Mouse (Mus musculus): Measurements from ENCODE around the gene Tnfaip1. TPM values are rescaled to one million over a fixed set of nuclear protein-coding genes. Genes with fewer than 3 reads are reported as not detected.

The Tnfaip1 gene
- polyA plus RNA-seq, 1 experiment from 2014 or later = 82.9 TPM

GRCm38 (mm10) chr11:78567614-78568013 lies 31.5 kb upstream of the Tnfaip1 start:
- Histone ChIP-seq H3K4me1 (ENCODE audit: control insufficient read depth, insufficient read depth, low read length) (no peaks in the 10 kb centered on the region), H3K9ac (replicated peaks; ENCODE audit: low read depth, low read length) (no peak overlapping the region), H3K4me2 (replicated peaks; ENCODE audit: low read depth, low read length) (no peak overlapping the region), H3K27me3 (ENCODE audit: control insufficient read depth, insufficient read depth, low read length) (no peaks in the 10 kb centered on the region), H3K9me3 (ENCODE audit: control insufficient read depth, low read depth, low read length) (no peaks in the 10 kb centered on the region), H3K4me3 (ENCODE audit: low read depth, low read length) (no peak overlapping the region), H3K27ac (ENCODE audit: low read length) (no peak overlapping the region), H3K36me3 (ENCODE audit: control insufficient read depth, insufficient read depth, low read length) (peaks cover 4% of the 10 kb centered on the region; the same call in 1 of the 2 replicates)
- no peak for ATAC-seq (ENCODE audit: insufficient number of reproducible peaks, insufficient read depth, low FRiP score, low read depth)
- WGBS = 91% methylated on average over 6 of the region's 6 CpGs

- no peak for ATAC-seq (ENCODE audit: insufficient number of reproducible peaks, insufficient read depth, low FRiP score, low read depth)
- Histone ChIP-seq H3K36me3 (ENCODE audit: control insufficient read depth, insufficient read depth, low read length) (peaks cover 4% of the 10 kb centered on the region; the same call in 1 of the 2 replicates), H3K4me1 (ENCODE audit: control insufficient read depth, insufficient read depth, low read length) (no peaks in the 10 kb centered on the region), H3K9me3 (ENCODE audit: control insufficient read depth, low read depth, low read length) (no peaks in the 10 kb centered on the region), H3K27me3 (ENCODE audit: control insufficient read depth, insufficient read depth, low read length) (no peaks in the 10 kb centered on the region), H3K9ac (replicated peaks; ENCODE audit: low read depth, low read length) (no peak overlapping the region), H3K4me3 (ENCODE audit: low read depth, low read length) (no peak overlapping the region), H3K27ac (ENCODE audit: low read length) (no peak overlapping the region), H3K4me2 (replicated peaks; ENCODE audit: low read depth, low read length) (no peak overlapping the region)
- 46% methylated on average over 6 of the region's 6 CpGs for WGBS
Observed at GRCm38 (mm10) chr11:78566775-78567174, 30.6 kb upstream of the Tnfaip1 start.

GRCm38 (mm10) chr11:78560447-78560846 lies 24.3 kb upstream of the Tnfaip1 start:
- H3K9me3 ChIP-seq (ENCODE audit: control insufficient read depth, low read depth, low read length) = no peaks in the 10 kb centered on the region
- ATAC-seq (ENCODE audit: insufficient number of reproducible peaks, insufficient read depth, low FRiP score, low read depth) = 0 out of 2 replicates have a peak, but pooled peaks have one; percentile 42
- no peaks in the 10 kb centered on the region for H3K27me3 ChIP-seq (ENCODE audit: control insufficient read depth, insufficient read depth, low read length)
- H3K4me3 ChIP-seq (ENCODE audit: low read depth, low read length) = no peak overlapping the region
- H3K9ac ChIP-seq (replicated peaks; ENCODE audit: low read depth, low read length) = no peak overlapping the region
- H3K36me3 ChIP-seq (ENCODE audit: control insufficient read depth, insufficient read depth, low read length) = no peaks in the 10 kb centered on the region
- no peak overlapping the region for H3K4me2 ChIP-seq (replicated peaks; ENCODE audit: low read depth, low read length)
- H3K4me1 ChIP-seq (ENCODE audit: control insufficient read depth, insufficient read depth, low read length) = no peaks in the 10 kb centered on the region
- 16% methylated on average over 4 of the region's 4 CpGs for WGBS
- no peak overlapping the region for H3K27ac ChIP-seq (ENCODE audit: low read length)

GRCm38 (mm10) chr11:78557241-78557640 lies 21.1 kb upstream of the Tnfaip1 start:
- H3K9me3 ChIP-seq (ENCODE audit: control insufficient read depth, low read depth, low read length) = no peaks in the 10 kb centered on the region; the same call in 1 of the 2 replicates
- no peak overlapping the region for H3K4me3 ChIP-seq (ENCODE audit: low read depth, low read length)
- no peaks in the 10 kb centered on the region for H3K36me3 ChIP-seq (ENCODE audit: control insufficient read depth, insufficient read depth, low read length)
- H3K27ac ChIP-seq (ENCODE audit: low read length) = no peak overlapping the region
- ATAC-seq (ENCODE audit: insufficient number of reproducible peaks, insufficient read depth, low FRiP score, low read depth) = no peak
- H3K27me3 ChIP-seq (ENCODE audit: control insufficient read depth, insufficient read depth, low read length) = no peaks in the 10 kb centered on the region
- H3K9ac ChIP-seq (replicated peaks; ENCODE audit: low read depth, low read length) = no peak overlapping the region
- no peaks in the 10 kb centered on the region for H3K4me1 ChIP-seq (ENCODE audit: control insufficient read depth, insufficient read depth, low read length)
- 61% methylated on average over 8 of the region's 8 CpGs for WGBS
- H3K4me2 ChIP-seq (replicated peaks; ENCODE audit: low read depth, low read length) = no peak overlapping the region

GRCm38 (mm10) chr11:78556070-78556469 lies 19.9 kb upstream of the Tnfaip1 start:
- WGBS = 69% methylated on average over 4 of the region's 4 CpGs
- Histone ChIP-seq H3K4me3 (ENCODE audit: low read depth, low read length) (no peak overlapping the region), H3K36me3 (ENCODE audit: control insufficient read depth, insufficient read depth, low read length) (no peaks in the 10 kb centered on the region), H3K9me3 (ENCODE audit: control insufficient read depth, low read depth, low read length) (no peaks in the 10 kb centered on the region; the same call in 1 of the 2 replicates), H3K4me1 (ENCODE audit: control insufficient read depth, insufficient read depth, low read length) (no peaks in the 10 kb centered on the region), H3K4me2 (replicated peaks; ENCODE audit: low read depth, low read length) (no peak overlapping the region), H3K27me3 (ENCODE audit: control insufficient read depth, insufficient read depth, low read length) (no peaks in the 10 kb centered on the region), H3K9ac (replicated peaks; ENCODE audit: low read depth, low read length) (no peak overlapping the region), H3K27ac (ENCODE audit: low read length) (no peak overlapping the region)
- ATAC-seq (ENCODE audit: insufficient number of reproducible peaks, insufficient read depth, low FRiP score, low read depth) = no peak

- no peak overlapping the region for H3K9ac ChIP-seq (replicated peaks; ENCODE audit: low read depth, low read length)
- H3K4me1 ChIP-seq (ENCODE audit: control insufficient read depth, insufficient read depth, low read length) = no peaks in the 10 kb centered on the region
- no peak overlapping the region for H3K4me2 ChIP-seq (replicated peaks; ENCODE audit: low read depth, low read length)
- H3K27ac ChIP-seq (ENCODE audit: low read length) = peak overlapping the region; percentile 67; the same call in 1 of the 2 replicates
- ATAC-seq (ENCODE audit: insufficient number of reproducible peaks, insufficient read depth, low FRiP score, low read depth) = no peak
- H3K4me3 ChIP-seq (ENCODE audit: low read depth, low read length) = no peak overlapping the region
- no peaks in the 10 kb centered on the region for H3K27me3 ChIP-seq (ENCODE audit: control insufficient read depth, insufficient read depth, low read length)
- no peaks in the 10 kb centered on the region; the same call in 1 of the 2 replicates for H3K9me3 ChIP-seq (ENCODE audit: control insufficient read depth, low read depth, low read length)
- no peaks in the 10 kb centered on the region for H3K36me3 ChIP-seq (ENCODE audit: control insufficient read depth, insufficient read depth, low read length)
- 54% methylated on average over 3 of the region's 3 CpGs for WGBS
Observed at GRCm38 (mm10) chr11:78555623-78556022, 19.5 kb upstream of the Tnfaip1 start.

- 0 out of 2 replicates have a peak, but pooled peaks have one; percentile 8 for ATAC-seq (ENCODE audit: insufficient number of reproducible peaks, insufficient read depth, low FRiP score, low read depth)
- Histone ChIP-seq H3K9me3 (ENCODE audit: control insufficient read depth, low read depth, low read length) (no peaks in the 10 kb centered on the region; the same call in 1 of the 2 replicates), H3K27me3 (ENCODE audit: control insufficient read depth, insufficient read depth, low read length) (no peaks in the 10 kb centered on the region), H3K36me3 (ENCODE audit: control insufficient read depth, insufficient read depth, low read length) (no peaks in the 10 kb centered on the region), H3K4me3 (ENCODE audit: low read depth, low read length) (peak overlapping the region; percentile 65), H3K27ac (ENCODE audit: low read length) (peak overlapping the region; percentile 72; the same call in 1 of the 2 replicates), H3K4me1 (ENCODE audit: control insufficient read depth, insufficient read depth, low read length) (peaks cover 6% of the 10 kb centered on the region; the same call in 1 of the 2 replicates), H3K9ac (replicated peaks; ENCODE audit: low read depth, low read length) (0 out of 2 replicates have a peak overlapping the region, but pooled peaks have one; percentile 38), H3K4me2 (replicated peaks; ENCODE audit: low read depth, low read length) (peak overlapping the region; percentile 75)
- WGBS = 33% methylated on average over 6 of the region's 6 CpGs
Observed at GRCm38 (mm10) chr11:78551059-78551398, 14.9 kb upstream of the Tnfaip1 start.

- no peaks in the 10 kb centered on the region; the same call in 1 of the 2 replicates for H3K9me3 ChIP-seq (ENCODE audit: control insufficient read depth, low read depth, low read length)
- ATAC-seq (ENCODE audit: insufficient number of reproducible peaks, insufficient read depth, low FRiP score, low read depth) = peak; percentile 100
- peak within 1 kb of the TSS; percentile 63 for H3K9ac ChIP-seq (replicated peaks; ENCODE audit: low read depth, low read length)
- under 1% methylated on average over 60 of the region's 60 CpGs for WGBS
- peak within 1 kb of the TSS; percentile 65 for H3K4me3 ChIP-seq (ENCODE audit: low read depth, low read length)
- H3K27ac ChIP-seq (ENCODE audit: low read length) = peak within 1 kb of the TSS; percentile 79
- no peaks in the 10 kb centered on the region for H3K27me3 ChIP-seq (ENCODE audit: control insufficient read depth, insufficient read depth, low read length)
- 0 out of 2 replicates have a peak, but pooled peaks cover 3% of the 10 kb centered on the region for H3K36me3 ChIP-seq (ENCODE audit: control insufficient read depth, insufficient read depth, low read length)
- H3K4me1 ChIP-seq (ENCODE audit: control insufficient read depth, insufficient read depth, low read length) = peaks cover 6% of the 10 kb centered on the region; the same call in 1 of the 2 replicates
- H3K4me2 ChIP-seq (replicated peaks; ENCODE audit: low read depth, low read length) = peak within 1 kb of the TSS; percentile 75
Observed at GRCm38 (mm10) chr11:78550168-78551058, 14.3 kb upstream of the Tnfaip1 start, which contains the start of gene Tmem97. Tmem97 (minus strand) TSS chr11:78550777.

Data from stomach, embryonic 14.5 days (tissue).